Mouse (Mus musculus) urinary bladder, postnatal 4 days (tissue): ENCODE measurements around the gene Ecel1.

Experiments
- DNase-seq, 2 experiments: peaks; one replicate each; pipeline ENCODE4 v3.0.0; 2021 to 2022; ENCODE audit warnings: low spot score in 2 of 2

Gene Ecel1

DNA sequence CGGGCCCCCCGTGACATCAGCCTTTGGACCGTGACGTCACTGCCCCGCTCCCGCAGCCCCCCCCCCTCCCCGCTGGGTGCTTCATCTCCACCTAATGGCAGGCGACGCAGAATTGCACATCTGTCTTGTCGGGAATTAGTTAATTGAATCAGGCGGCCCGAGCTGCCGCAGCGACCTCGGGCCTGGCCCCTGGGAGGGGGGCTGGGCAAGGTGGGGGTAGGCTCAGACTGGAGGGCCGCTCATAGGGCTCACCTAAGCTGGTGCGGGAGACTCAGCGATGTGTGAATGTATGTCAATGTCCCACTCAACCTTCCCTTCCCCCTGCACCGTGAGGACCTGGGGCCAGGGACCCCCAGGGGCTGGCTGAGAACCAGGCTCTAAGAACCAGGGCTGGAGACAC is 14.1 kb upstream of the Ecel1 start:
- DNase-seq = no peak

DNA sequence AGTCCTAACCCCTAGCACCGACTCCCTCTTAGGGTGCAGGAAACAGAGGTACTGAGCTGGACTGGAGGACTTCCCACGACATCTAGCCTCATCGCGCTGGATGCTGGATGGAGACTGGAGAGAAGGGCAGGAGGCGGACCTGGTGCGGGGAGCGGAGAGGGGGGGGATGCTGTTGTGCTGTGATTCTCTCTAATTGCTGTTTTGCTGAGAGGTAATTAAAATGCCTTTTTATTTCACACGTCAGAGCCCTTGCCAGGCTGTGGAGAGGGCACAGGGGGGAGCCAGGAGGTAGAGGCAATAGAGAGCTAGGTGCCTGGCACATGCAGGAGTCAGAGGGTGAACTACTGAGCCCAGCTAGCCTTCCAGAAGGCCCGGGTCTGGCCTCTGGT is 8.5 kb upstream of the Ecel1 start:
- no peak for DNase-seq

DNA sequence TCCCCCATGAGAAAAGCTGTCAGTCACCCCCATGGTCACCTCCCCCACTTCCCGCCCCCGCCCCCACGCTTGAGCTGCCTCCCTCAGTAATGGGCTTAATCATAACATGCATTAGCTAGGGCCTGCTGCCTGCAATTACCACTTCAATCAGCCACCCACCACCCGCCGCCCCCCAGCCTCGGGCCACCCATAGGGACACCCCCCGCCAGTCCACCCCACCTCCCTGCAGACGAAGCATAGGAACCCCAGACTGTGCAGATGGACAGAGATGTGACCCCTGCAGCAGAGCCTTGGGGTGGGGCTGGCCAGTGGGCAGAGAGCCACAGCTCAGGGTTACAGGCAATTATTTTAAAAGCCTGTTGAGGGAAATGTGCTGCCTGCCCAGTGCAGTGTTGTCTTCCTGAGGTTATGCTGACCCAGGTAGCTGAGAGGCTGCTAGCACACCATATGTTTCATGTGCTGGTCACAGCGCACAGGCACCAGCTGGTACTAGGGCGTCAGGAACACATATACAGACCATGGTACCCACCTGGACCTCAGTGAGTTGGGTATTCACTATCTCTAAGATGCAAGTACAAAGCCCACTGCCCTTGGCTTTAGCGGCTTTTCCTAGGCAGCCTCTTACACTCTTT is 8.0 kb upstream of the Ecel1 start:
- DNase-seq = no peak

DNA sequence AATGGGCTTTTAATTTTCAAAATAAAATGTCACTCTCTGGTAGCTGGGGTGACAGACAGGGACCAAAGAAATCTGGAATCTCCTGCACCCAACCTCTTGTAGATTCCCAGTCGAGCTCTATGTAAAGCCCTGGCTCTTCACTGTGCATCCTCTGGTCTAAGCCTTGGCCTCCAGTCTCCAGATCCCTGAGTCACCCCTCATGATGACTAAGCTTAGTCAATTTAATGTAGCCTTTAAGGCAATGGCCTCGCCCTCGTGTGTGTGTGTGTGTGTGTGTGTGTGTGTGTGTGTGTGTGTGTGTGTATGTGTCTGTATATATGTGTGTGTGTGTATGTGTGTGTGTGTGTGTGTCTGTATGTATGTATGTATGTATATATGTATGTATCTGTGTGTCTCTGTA is 3.1 kb upstream of the Ecel1 start:
- no peak for DNase-seq

DNA sequence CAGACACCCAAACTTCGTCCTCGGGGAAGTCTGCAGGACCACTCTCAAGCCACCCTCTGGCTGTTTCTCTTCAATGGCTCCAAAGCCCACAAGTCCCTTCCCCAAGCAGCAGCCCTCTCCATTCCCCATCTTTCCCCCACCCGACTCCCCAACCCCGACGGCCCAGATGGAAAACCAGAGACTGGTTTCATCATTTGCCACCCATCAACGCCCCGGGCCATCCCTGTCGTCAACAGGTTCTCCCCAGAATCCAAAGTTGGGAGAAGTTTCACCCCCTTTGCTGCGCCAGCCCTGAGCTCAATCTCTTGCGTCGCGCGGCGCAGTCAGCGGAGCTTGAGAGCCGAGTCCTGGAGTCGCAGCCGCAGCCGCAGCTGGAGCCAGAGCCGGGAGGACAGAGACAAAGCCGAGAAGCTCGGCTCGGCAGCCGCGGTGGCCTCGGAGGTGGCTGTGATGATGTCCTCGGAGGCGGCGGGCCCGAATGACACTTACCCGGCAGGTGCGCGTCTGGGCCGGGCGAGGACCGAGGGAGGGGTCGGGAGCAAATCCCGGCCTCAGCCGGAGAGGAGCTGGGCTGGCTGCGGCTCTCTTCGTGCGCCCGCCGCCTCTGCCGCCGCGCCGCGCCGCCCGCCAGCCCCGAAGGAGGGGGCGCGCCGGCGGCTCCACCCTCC is 656 bp downstream of the Ecel1 start:
- no peak for DNase-seq

DNA sequence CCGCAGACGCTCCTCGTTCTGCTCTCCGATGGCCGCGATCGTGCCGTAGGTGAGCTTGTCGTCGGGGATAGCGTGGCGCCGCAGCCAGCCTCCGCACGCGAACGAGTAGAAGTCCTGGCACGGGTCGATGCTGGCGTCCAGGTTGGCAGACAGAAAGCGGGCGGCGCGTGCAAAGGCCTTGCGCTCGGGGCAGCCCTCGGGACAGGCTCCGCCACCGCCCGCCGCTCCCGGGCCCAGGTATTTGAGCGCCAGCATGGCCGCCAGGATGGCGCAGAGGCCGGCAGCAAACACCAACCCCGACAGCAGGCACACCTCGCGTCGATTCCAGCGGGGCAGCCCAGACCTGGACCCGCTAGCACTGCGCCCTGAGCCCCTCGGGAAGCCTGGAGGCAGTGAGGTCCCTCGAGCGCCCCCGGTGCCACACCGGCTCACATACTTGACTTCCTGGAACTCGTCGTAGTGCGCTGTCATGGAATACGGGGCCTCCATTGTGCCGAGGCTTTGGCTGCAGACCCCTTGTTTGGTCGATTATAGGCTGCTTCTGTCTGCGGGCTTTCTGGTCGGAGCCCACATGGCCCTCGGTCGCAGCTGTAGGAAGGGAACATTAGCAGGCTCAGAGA is 1.7 kb downstream of the Ecel1 start:
- DNase-seq = no peak

DNA sequence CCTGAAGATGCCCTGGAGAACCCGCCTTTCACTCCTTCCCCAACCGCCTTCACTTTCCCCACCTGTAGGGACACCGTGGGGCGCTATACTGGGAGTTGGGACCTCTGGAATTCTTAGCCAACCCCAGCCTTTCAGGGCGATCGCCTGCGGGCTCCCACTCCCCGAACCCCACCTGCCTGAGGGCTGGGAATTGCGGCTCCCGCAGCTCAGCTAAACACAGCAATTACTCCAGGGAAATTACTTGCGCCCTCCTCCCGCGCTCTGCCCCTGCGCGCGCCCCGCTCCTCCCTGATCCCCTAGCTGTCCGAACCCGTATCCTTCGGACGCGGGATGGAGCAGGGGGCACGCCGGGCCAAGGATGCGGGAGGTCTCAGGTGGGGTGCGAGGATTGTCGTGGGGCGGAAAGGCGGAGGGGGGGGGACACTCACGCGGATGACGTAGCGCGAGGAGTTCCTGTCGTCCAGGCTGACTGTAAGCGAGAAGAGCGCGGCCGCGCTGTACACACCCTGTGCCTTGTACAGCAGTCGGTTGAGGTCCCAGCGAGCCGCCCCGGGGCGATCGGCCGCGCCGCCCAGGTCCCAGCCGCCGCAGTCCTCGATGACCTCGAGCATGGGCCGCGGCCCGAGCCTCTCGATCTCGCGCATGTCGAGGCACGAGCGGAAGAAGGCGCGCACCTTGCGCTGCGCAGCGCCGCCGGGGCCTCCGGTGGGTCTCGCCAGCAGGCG is 2.4 kb downstream of the Ecel1 start:
- DNase-seq = no peak

DNA sequence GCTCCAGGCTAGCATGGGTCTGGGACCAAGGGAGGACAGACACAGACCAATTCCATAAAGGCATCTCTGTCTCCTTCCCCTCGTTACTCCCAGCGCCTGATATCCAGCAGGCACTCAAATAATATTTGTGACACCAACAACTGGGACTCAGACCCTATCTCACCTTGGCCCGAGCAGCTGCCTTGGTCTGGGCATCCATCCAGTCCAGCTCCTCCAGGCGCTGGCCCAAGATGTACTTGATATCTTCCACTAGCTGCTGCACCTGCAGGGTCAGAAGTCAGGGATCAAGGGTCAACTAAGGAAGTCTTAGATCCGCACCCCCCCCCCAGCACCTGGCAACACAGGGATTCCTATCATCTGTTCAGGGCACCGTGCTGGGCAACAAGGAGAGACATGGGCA is 5.0 kb downstream of the Ecel1 start:
- DNase-seq = no peak

DNA sequence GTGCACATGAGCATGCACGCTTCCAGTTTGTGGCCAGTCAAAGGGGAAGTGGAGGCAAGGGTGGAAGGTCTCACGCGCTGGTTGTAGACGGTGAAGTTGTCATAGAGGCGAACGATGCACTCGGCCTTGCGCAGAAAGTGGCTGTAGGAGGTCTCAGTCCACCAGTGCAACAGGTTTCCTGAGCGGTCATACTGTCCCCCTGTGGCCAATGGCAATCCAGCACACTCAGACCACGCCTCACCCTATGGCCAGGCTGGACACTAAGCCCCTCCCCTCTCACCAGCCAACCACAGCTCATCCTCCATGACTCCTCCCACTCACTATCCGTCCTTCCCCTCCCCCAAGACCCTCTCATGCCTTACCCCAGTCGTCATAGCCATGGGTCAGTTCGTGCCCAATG is 6.9 kb downstream of the Ecel1 start:
- DNase-seq = no peak

DNA sequence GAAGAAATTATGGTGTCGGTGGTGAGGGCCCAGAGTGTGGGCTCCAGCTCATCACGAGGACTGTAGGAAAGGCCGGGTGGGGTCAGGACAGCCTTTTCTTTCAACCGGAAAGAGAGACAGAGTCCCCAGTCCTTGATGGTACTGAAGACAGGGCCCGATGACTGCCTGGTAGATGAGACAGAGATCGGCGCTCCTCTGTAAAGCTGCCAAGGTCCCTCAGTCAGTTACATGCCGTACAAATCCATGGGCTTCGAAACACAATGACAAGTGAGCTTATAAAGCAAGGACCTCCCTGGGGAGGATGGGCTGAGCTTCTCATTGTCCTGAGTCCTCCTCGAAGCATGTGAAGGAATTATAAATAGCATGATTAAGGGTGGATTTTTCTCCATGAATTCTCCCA is 13.2 kb downstream of the Ecel1 start:
- DNase-seq = no peak

DNA sequence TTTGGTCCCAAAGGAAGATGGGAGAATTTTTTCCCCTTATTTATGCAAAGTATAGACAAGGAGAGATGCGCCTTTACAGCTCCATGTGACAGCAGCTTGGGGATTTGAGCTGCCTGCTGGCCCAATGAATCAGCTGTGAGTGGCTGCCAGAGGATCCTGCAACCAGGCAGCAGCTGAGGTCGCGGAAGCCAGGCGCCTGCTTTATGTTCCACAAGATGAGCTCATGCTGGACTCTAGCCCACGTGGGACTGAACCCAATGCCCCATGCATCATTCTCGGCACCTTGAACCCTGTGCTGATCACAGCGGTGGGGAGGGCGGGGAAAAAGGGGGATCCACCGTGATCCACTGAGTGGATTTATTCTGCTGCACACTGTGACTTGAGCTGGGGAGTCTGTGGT is 13.9 kb downstream of the Ecel1 start:
- no peak for DNase-seq

DNA sequence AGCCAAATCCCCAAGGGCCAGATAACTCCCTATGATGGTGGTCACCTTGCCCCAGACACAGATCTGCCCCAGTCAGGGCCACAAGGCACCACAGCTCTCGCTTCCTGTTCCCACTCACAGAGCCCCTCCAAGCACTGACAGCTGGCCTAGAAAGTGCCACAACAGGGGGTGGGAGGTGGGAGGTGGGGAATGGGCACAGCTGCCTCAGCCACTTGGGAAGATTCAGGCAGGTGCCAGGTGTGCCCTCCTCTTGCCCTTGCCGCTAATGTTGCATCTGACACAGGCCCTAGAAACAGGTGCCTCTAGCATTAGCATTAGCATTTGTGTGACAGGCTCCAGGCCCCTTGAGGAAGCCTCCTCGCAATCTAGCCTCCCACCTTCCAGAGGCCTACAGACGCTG is 14.8 kb downstream of the Ecel1 start:
- DNase-seq = no peak

DNA sequence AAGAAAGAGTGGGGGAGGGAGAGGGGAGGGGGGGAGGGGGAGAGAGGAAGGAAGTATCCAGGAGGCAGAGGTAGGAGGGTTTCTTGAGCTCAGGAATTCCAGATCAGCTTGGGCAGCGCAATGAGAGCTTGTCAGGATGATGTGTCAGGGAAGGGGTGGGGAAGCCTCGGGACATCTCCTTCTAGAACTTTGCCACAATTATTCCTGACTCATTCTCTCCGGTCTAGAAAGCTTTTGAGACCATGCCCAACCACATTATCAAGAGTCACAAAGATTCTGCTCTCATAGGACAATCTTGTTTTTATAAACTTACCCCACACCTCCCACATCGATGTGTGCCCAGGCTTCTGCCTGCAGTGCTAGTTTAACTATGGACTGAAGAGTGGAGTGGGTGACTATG is 24.5 kb downstream of the Ecel1 start:
- no peak for DNase-seq

DNA sequence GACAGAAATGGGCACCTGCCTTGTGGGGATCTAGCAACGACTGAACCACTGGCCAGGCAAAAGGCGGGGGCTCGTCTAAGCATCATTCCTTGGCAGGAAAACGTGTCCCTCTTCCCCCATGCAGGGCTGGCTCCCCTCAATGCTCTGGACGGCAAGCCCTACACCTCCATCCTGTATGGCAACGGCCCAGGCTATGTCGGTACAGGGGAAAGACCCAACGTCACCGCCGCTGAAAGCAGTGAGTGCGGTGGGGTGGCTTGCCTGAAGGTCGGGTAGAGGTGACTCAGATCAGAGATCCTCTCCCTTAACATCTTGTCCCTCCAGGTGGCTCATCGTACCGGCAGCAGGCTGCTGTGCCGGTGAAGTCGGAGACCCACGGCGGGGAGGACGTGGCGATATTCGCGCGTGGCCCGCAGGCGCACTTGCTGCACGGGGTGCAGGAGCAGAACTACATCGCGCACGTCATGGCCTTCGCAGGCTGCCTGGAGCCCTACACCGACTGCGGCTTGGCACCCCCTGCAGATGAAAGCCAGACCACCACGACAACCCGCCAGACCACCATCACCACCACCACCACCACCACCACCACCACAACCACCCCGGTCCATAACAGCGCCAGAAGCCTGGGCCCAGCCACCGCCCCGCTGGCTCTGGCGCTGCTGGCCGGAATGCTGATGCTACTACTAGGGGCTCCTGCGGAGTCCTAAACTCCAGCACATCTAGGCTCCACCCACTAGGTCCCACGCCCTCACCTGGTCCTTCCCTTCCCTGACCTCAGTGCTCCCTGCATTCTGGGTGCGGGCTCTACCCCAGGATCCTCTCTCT is 28.9 kb downstream of the Ecel1 start:
- no peak for DNase-seq

DNA sequence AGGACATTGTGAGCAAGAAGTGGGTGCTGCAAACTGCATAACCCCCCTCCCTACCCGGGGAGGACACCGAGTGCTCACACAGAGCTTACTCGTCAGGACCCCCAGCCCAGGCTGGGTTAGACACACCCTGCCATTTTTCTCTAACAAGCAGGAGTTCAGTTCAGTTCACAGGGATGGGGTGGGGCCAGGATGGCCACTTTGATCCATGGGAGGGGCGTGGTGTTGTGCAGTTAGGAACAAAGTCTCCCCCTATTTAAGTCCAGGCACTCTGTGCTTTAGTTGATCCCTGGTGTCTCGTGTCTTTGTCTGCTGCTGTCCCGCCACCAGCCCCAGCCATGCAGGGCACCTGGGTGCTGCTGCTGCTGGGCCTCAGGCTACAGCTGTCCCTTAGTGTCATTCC is 31.6 kb downstream of the Ecel1 start, which contains the start of gene Akp3:
Gene Akp3, plus strand, starts transcription at position 301 of the 400 bp plus-strand sequence.
- no peak for DNase-seq

DNA sequence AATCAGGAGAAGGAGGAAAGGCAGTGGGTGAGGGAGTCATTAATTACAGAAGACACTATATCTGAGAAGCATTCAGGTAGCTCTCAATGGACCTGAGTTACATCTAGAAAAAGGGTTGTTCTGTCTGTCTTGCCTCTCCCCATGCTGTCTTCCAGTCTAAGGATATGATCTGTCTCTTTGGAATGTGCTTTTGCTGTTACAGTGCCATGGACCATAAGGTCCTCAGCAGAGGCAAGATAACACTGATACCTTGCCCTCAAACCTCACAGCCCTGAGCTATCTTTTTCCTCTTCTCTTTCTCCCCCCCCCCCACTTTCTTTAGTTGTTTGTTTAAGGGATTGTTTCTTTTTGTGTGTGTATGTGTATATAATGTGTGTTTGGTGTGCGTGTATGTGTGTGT is 41.5 kb downstream of the Ecel1 start:
- no peak for DNase-seq

DNA sequence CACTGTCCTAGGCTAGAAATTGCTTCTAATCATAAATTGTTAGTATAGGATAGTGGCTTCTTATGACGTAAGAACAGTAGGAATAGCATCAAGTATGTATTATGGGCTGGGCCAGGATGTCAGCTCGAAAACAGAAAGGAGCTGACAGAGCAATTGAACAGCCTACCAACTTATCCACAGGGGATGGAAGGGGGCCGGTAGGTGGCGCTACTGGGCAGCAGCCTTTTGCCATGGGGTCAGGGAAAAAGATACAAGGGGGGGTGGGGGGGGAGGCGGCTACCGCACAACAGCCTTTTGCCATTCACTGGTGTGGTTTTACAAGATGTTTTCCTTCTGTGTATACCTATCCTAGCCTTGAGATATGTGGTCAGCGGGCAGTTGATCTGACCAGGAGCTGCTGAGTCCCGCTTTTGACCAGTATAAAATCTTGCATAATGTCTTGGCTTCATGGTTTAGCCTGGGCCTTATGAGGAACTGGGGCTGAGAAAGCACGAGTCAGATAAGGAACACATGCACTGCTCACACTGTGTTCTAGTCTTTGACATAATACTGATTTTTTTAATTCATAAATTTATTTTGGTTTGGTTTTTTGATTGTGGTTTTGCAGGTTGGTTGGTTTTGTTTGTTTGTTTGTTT is 44.5 kb downstream of the Ecel1 start:
- DNase-seq = no peak

DNA sequence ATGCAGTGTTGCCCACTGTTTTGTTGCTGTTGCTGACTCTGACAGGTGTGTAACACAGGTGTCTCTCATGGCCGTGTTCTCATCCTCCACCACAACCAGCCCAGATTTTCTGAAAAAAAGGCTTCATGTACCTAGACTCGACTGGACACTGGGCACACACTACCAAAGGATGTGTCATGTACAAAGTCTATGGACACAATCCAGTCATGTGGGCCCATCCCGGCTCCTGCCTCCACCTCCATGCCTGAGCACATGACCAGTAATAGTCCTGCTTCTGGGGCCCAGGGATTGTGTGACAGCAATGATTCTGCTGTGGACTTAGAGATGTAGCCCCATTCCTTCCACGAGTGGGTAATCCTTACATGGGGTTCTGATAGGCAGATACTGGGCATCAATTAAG is 47.8 kb downstream of the Ecel1 start:
- DNase-seq = peak in 1 of 2 experiments; percentile 51

DNA sequence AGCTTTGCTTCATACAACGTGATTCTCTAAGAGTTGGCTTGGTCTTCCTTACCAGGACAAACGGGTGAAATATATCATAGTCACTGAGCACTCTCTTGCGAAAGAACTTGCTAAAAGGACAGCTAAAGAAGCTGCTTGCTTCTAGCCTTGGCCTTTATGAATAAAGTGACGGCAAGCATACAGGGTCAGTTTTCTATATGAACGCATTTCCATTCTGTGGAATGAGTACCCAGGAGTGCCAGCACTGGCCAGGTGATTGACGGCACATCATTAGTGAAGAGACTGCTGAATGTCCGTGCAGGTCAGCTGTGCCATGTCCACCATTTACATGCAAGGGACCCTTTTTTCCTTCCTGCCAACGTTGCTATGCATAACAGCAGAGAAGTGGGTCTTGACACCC is 49.8 kb downstream of the Ecel1 start:
- peak in 1 of 2 experiments; percentile 54 for DNase-seq

DNA sequence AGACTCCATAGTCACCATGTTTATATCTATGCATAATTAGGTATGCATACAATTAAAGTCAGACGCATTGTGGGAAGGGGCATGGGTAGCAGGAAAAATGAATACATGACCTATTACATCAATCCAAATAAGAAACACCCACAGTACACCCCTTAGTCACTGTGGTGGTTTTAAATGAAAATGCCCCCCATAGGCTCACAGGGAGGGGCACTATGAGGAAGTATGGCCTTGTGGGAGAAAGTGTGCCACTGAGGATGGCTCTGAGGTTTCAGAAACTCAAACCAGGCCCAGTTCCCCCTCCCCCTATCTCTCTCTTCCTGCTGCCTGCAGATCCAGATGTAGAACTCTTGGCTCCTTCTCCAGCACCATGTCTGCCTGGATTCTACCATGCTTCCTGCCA is 52.4 kb downstream of the Ecel1 start:
- DNase-seq = peak in 1 of 2 experiments; percentile 32

DNA sequence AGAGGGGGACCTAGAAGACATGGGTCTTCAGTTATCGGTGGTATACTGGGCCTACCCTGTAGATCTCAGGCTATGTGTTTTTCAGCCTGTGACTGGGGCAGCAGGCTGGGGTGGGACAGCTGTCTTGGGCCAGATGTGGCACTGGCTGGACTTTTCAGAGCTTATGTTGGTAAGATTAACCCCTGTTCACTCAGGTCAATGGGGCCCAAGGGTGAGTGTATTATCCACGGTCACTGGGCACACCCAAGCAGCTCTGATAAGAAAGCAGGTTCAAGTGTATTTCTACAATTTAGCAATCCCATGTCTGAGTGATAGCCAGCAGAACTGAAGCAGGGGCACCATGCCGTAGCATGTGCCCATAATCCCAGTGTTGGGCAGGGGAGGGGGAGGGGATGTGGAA is 54.2 kb downstream of the Ecel1 start:
- peak in 1 of 2 experiments; percentile 39 for DNase-seq
